Mouse (Mus musculus) layer of hippocampus, postnatal 25 days (tissue): Measurements from ENCODE around the gene Nek8. TPM values are rescaled to one million over a fixed set of nuclear protein-coding genes. Genes with fewer than 3 reads are reported as not detected.

ENCODE experiments used
- DNase-seq, 2 experiments: peaks; one replicate each; pipeline ENCODE4 v3.0.0; 2022; ENCODE audit warnings: mixed read lengths in 2 of 2, low spot score in 1 of 2; ENCODE audit errors: extremely low spot score in 1 of 2
- total RNA-seq, 2 experiments: library from RNA; stranded (reverse); gene quantifications; 2 replicates each; pipeline ENCODE4 v1.2.3; 2021

Gene Nek8
- total RNA-seq, 2 experiments from 2014 or later, result 3.1 to 3.3 TPM

GRCm38 (mm10) chr11:78183884-78184514 is 7.5 kb upstream of the Nek8 start:
- no peak for DNase-seq

GRCm38 (mm10) chr11:78182961-78183844 is 6.7 kb upstream of the Nek8 start, which contains the start of gene Rpl23a:
Gene Rpl23a, minus strand, starts transcription at chr11:78183584.
- peak; percentile 70 to 88 for DNase-seq

GRCm38 (mm10) chr11:78182450-78182849 is 6.0 kb upstream of the Nek8 start:
- DNase-seq, result no peak

- no peak for DNase-seq
These were observed 5.4 kb upstream of the Nek8 start for GRCm38 (mm10) chr11:78181830-78182357.

- DNase-seq, result no peak
These were observed 3.7 kb upstream of the Nek8 start for GRCm38 (mm10) chr11:78180081-78180761.

DNA sequence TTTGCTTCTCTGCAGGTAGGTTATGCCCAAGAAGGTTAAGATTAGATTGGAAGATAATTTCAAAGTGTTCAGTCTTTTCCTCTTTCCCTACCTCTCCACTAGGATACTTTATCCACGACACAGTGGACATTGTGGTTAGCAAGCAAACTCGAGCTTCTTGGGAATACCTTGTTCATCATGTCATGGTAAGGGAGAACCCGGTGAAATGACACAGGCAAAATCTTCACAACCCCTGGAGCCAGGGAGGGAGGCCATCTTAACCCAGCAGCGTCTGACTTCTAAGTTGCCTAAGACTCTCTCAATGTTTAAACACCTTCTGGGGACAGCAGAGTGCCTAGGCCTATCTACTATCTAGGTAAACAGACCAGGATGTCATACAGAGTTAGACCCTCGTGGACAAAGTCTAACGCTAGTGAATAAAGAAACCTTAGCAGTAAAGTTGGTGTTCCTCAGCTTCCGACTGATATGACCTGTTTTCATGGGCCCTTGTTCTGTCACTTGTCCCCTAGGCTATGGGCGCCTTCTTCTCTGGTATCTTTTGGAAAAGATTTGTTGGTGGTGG is 3.0 kb upstream of the Nek8 start:
- no peak for DNase-seq

DNA sequence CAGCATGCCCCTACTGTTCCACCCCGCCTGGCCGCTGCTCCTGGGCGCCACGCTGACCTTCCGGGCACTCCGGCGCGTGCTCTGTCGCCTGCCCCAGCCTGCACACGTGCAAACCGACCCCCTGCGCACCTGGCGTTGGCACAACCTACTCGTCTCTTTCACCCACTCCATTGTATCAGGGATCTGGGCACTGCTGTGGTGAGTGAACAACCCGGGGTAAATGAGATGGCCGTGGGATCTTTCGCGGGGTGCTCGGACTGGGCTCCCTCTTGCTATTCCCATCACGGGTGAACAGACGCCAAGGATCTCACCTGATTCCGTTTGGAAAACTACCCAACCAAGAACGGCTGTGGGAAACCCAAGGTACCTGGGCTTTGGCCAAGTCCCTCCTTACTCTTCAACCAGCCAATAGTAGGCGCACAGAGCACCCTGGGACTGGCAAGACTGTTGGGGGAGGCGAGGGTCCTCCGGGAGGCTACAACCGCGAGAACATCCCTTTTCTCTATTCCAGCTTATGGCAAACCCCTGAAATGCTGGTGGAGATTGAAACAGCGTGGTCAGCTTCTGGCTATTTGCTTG is 2.5 kb upstream of the Nek8 start:
- DNase-seq, result peak in 1 of 2 experiments; percentile 50

DNA sequence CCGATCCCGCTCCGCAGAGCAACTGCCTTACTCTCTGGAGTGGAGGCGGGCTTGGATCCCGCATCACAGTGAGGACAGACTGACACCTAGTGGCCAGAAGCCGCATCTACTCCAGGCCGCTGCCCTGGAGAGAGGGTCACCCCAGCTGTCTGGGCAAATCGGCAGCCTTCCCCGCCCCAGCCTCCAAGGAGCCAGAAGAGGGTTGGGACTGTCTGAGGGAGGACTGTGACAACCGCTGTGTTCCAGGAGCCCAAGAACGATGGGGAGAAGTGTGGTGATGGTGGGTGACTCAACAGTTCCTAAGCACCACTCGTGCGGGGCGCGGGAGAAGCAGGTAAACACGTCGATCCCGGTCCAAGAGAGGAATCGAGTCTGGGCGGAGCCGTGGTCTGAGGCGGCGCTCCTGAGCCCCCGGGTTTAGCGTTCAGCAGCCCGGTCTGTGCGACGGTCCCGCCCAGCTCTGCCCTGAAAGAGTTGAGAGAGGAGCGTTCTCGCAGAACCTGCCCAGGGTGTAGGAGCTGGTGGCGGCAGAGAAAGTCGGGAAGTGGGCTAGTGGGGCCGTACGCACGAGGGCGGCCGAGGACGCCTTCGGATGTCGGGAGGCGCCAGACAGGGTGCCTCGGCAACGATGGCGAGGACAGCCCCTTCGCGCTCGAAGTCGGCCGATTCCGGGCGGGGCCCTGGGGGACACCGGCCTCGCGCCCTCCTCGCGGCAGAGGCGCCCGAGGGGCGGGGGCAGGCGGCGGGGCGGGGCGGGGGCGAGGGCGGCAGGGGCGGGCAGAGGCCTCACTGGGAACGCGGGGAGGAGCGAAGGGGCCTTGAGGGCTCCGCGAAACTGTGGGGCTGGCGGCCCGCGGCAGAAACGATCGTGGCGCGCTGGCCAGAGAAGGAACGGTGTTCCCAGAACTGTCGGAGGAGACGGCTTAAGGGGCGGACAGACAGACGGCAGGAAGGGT is 1.7 kb upstream of the Nek8 start:
- DNase-seq, result peak; percentile 93

GRCm38 (mm10) chr11:78177437-78177836 is 962 bp upstream of the Nek8 start:
- no peak for DNase-seq

GRCm38 (mm10) chr11:78176905-78177331 is 443 bp upstream of the Nek8 start:
- DNase-seq, result no peak

GRCm38 (mm10) chr11:78175771-78176401 is 589 bp downstream of the Nek8 start:
- no peak for DNase-seq

DNA sequence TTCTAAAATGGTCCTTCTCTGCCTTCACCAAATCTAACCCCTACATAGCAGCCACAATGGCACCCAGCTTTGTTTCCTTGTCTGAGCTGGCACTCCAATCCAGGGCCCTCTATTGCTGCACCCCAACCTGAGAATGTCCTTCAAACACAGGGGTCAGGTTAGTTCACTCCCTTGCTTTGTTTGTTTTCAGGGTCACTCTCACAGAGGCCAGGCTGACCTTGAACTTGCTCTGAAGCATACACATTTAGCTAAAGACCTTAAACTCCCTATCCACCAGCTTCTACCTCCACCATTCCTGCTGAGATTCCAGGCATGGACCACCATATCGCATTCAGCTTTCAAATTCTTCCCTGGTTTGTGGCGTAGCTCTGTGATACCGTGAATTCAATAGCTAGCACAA is 2.0 kb downstream of the Nek8 start:
- no peak for DNase-seq

- no peak for DNase-seq
These were observed 3.6 kb downstream of the Nek8 start for GRCm38 (mm10) chr11:78172748-78173383.

DNA sequence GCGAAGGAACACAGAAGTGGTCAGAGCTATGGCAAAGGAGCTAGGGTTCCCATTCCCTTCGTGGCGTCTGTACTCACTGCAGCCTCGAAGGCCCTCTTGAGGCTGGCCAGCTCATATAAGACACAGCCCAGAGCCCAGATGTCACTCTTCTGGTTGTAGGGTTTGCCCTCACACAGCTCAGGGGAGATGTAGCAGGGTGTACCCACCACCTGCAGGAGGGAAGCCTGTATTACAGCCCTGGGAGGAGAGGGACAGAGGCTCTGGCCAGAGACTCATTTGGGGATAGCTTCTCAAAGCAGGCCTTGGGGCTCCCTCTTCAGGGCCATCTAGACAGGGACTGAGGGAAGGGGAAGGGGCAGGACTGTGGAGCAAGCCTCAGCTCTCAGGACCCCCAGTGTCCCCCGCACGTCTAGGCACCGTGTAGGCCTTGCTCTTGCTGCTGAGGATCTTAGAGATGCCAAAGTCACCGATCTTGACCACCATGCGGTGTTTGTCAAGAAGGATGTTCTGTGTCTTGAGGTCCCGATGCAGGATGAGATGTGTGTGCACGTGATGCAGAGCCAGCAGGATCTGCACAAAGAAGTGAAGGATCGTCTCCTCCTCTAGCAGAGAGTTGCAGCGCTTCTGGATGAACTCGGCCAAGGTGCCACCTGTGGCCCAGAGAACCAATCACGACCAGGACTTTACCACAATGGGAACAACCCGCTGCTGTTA is 4.3 kb downstream of the Nek8 start:
- DNase-seq, result no peak

GRCm38 (mm10) chr11:78171328-78171727 is 5.1 kb downstream of the Nek8 start:
- no peak for DNase-seq

GRCm38 (mm10) chr11:78170306-78170705 is 6.2 kb downstream of the Nek8 start:
- DNase-seq, result no peak
